Mouse (Mus musculus) embryonic facial prominence, embryonic 12.5 days (tissue): ENCODE measurements around the gene Tspan10. TPM values are rescaled to one million over a fixed set of nuclear protein-coding genes. Genes with fewer than 3 reads are reported as not detected.

Experiments
- polyA plus RNA-seq: library from polyadenylated mRNA; unstranded; fragments of >200 nt; fragmentation: Nextera tagmentation; extraction: Ambion mirVana; gene quantifications from 2 replicates; pipeline ENCODE4 v1.2.1, GENCODE M21; 2016

The Tspan10 gene
- polyA plus RNA-seq, 1 experiment from 2014 or later = 3.6 TPM

Other genes with a start within 250 kb of the Tspan10 start
- gene Bahcc1, start 209.7 kb upstream of the Tspan10 start, polyA plus RNA-seq = 16.8 and 18.8 TPM in 2 replicates
- 3,148 and 3,183 TPM in 2 replicates for gene Actg1, start 94.1 kb upstream of the Tspan10 start, polyA plus RNA-seq
- gene Fscn2, start 81.1 kb upstream of the Tspan10 start, polyA plus RNA-seq = 0.61 and 0.78 TPM in 2 replicates
- gene Faap100, start 63.9 kb upstream of the Tspan10 start, polyA plus RNA-seq = 44.6 and 48.3 TPM in 2 replicates
- 48.8 and 52.9 TPM in 2 replicates for gene Nploc4, start 4.9 kb upstream of the Tspan10 start, polyA plus RNA-seq
- gene Pde6g, start 10.9 kb downstream of the Tspan10 start, polyA plus RNA-seq = 0.28 TPM in 1 of 2 replicates, not detected in the other
- 11.2 and 12.0 TPM in 2 replicates for gene Oxld1, start 15.4 kb downstream of the Tspan10 start, polyA plus RNA-seq
- 41.8 and 42.2 TPM in 2 replicates for gene Ccdc137, start 15.5 kb downstream of the Tspan10 start, polyA plus RNA-seq
- 62.9 and 64.2 TPM in 2 replicates for gene Arl16, start 25.0 kb downstream of the Tspan10 start, polyA plus RNA-seq
- 126 and 128 TPM in 2 replicates for gene Mrpl12, start 42.0 kb downstream of the Tspan10 start, polyA plus RNA-seq
- 52.6 and 57.4 TPM in 2 replicates for gene Slc25a10, start 49.2 kb downstream of the Tspan10 start, polyA plus RNA-seq
- 1.7 and 2.1 TPM in 2 replicates for gene Gcgr, start 88.1 kb downstream of the Tspan10 start, polyA plus RNA-seq
- gene Mcrip1, start 107.1 kb downstream of the Tspan10 start, polyA plus RNA-seq = 234 and 242 TPM in 2 replicates
- gene Ppp1r27, start 108.5 kb downstream of the Tspan10 start, polyA plus RNA-seq = 0.36 TPM in 1 of 2 replicates, not detected in the other
- 622 and 637 TPM in 2 replicates for gene P4hb, start 130.6 kb downstream of the Tspan10 start, polyA plus RNA-seq
- 561 and 568 TPM in 2 replicates for gene Arhgdia, start 139.0 kb downstream of the Tspan10 start, polyA plus RNA-seq
- 683 and 688 TPM in 2 replicates for gene Alyref, start 155.7 kb downstream of the Tspan10 start, polyA plus RNA-seq
- 191 and 198 TPM in 2 replicates for gene Anapc11, start 155.8 kb downstream of the Tspan10 start, polyA plus RNA-seq
- gene Npb, start 165.8 kb downstream of the Tspan10 start, polyA plus RNA-seq = 0.99 TPM in 1 of 2 replicates, not detected in the other
- gene Pcyt2, start 175.3 kb downstream of the Tspan10 start, polyA plus RNA-seq = 143 and 147 TPM in 2 replicates
- gene Sirt7, start 182.6 kb downstream of the Tspan10 start, polyA plus RNA-seq = 29.7 and 30.4 TPM in 2 replicates
- 33.6 and 34.8 TPM in 2 replicates for gene Mafg, start 191.0 kb downstream of the Tspan10 start, polyA plus RNA-seq
- 25.3 and 26.5 TPM in 2 replicates for gene Pycr1, start 201.1 kb downstream of the Tspan10 start, polyA plus RNA-seq
- gene Myadml2, start 205.5 kb downstream of the Tspan10 start, polyA plus RNA-seq = 0.47 TPM in 1 of 2 replicates, not detected in the other
- gene Notum, start 218.5 kb downstream of the Tspan10 start, polyA plus RNA-seq = 5.1 and 6.3 TPM in 2 replicates
- gene Aspscr1, start 230.3 kb downstream of the Tspan10 start, polyA plus RNA-seq = 131 and 139 TPM in 2 replicates